Mouse (Mus musculus) heart, postnatal 36 days (tissue): ENCODE measurements at regions not wholly inside any gene's neighbourhood (a gene's known extent, or its start where the extent isn't known, plus 50 kb on each side); places are given as distances from the start of the nearest gene placed in this dataset.
A peak's percentile ranks its signal among the peaks of the same experiment; 100 is the strongest.

Experiments
- DNase-seq, 2 experiments: peaks; one replicate each; pipeline ENCODE4 v3.0.0; 2021 to 2022
- intact Hi-C: fragments of 180-260 bp; cut with DNase I; formaldehyde crosslinking; loops from one replicate; pipeline ENCODE4 v1.15.1; 2025

GRCm38 (mm10) chr6:140187733-140188132 lies 146.5 kb upstream of the Plcz1 start:
- DNase-seq: no peak
- intact Hi-C loops: no loop called here

- no peak for DNase-seq
- intact Hi-C loops: no loop called here
Measured at GRCm38 (mm10) chr6:140187106-140187505, 145.8 kb upstream of the Plcz1 start.

- intact Hi-C loops: no loop called here
- no peak for DNase-seq
Measured at GRCm38 (mm10) chr6:140179999-140180398, 138.7 kb upstream of the Plcz1 start.

GRCm38 (mm10) chr6:140178425-140179193 lies 137.4 kb upstream of the Plcz1 start:
- intact Hi-C loops: no loop called here
- DNase-seq: no peak

GRCm38 (mm10) chr6:140172716-140173115 lies 131.5 kb upstream of the Plcz1 start:
- DNase-seq: no peak
- intact Hi-C loops: no loop called here

- DNase-seq: no peak
- intact Hi-C loops: no loop called here
Measured at GRCm38 (mm10) chr6:140169836-140170235, 128.6 kb upstream of the Plcz1 start.

- no peak for DNase-seq
- intact Hi-C loops: no loop called here
Measured at GRCm38 (mm10) chr6:140167182-140167581, 125.9 kb upstream of the Plcz1 start.

GRCm38 (mm10) chr6:140162729-140163128 lies 121.5 kb upstream of the Plcz1 start:
- DNase-seq: no peak
- intact Hi-C loops: no loop called here

- intact Hi-C loops: no loop called here
- DNase-seq: no peak
Measured at GRCm38 (mm10) chr6:140161482-140161881, 120.2 kb upstream of the Plcz1 start.

GRCm38 (mm10) chr6:140160946-140161345 lies 119.7 kb upstream of the Plcz1 start:
- intact Hi-C loops: no loop called here
- DNase-seq: no peak

GRCm38 (mm10) chr6:140158986-140159385 lies 117.7 kb upstream of the Plcz1 start:
- intact Hi-C loops: no loop called here
- no peak for DNase-seq

GRCm38 (mm10) chr6:140157375-140157774 lies 116.1 kb upstream of the Plcz1 start:
- intact Hi-C loops: no loop called here
- DNase-seq: no peak

GRCm38 (mm10) chr6:140152418-140153176 lies 111.3 kb upstream of the Plcz1 start:
- intact Hi-C loops: no loop called here

GRCm38 (mm10) chr6:140148628-140149245 lies 107.5 kb upstream of the Plcz1 start:
- intact Hi-C loops: no loop called here
- no peak for DNase-seq

More at GRCm38 (mm10) chr6:140152418-140153176, 111.3 kb upstream of the Plcz1 start:
- DNase-seq: no peak

- intact Hi-C loops: no loop called here
Measured at GRCm38 (mm10) chr6:140148138-140148537, 106.9 kb upstream of the Plcz1 start.

GRCm38 (mm10) chr6:140147711-140148110 lies 106.5 kb upstream of the Plcz1 start:
- intact Hi-C loops: no loop called here
- peak; percentile 17 to 24 for DNase-seq

More at GRCm38 (mm10) chr6:140148138-140148537, 106.9 kb upstream of the Plcz1 start:
- DNase-seq: no peak

- no peak for DNase-seq
- intact Hi-C loops: no loop called here
Measured at GRCm38 (mm10) chr6:140133734-140134133, 92.5 kb upstream of the Plcz1 start.

- DNase-seq: no peak
- intact Hi-C loops: no loop called here
Measured at GRCm38 (mm10) chr6:140126645-140127044, 85.4 kb upstream of the Plcz1 start.

- intact Hi-C loops: no loop called here
- DNase-seq: no peak
Measured at GRCm38 (mm10) chr6:140114024-140114423, 72.8 kb upstream of the Plcz1 start.

- intact Hi-C loops: no loop called here
- DNase-seq: no peak
Measured at GRCm38 (mm10) chr6:140112054-140112453, 70.8 kb upstream of the Plcz1 start.

GRCm38 (mm10) chr6:140108083-140108482 lies 66.8 kb upstream of the Plcz1 start:
- DNase-seq: no peak

More at GRCm38 (mm10) chr6:140108083-140108482, 66.8 kb upstream of the Plcz1 start:
- intact Hi-C loops: no loop called here
